Mouse (Mus musculus): ENCODE results near the gene Trub1. TPM values are rescaled to one million over a fixed set of nuclear protein-coding genes. Genes with fewer than 3 reads are reported as not detected.

The Trub1 gene
- polyA plus RNA-seq, 1 experiment from 2014 or later = 33.6 TPM

DNA sequence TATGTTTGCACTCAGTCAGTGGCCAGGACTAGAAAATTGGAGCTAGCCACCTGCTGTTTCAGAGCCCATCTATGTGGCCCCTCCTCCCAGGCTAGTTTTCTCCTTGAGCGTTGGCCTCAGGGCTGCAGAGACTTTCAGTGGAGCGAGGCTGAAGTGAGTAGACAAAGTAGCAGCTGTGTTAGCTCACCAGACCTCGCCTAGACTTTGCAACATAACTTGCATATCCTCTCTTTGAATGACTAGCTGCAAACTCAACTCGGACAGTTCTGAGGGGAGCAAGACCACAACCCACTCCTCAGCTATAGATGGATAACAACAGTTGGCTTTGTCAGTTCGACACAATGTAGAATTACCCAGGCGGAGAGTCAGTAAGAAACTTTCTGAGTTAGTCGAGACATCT is 81.5 kb downstream of the Trub1 start:
- Histone ChIP-seq H3K4me1 (peaks cover 26% of the 10 kb centered on the region), H3K4me2 (no peak overlapping the region), H3K9me3 (0 out of 2 replicates have a peak, but pooled peaks cover 3% of the 10 kb centered on the region), H3K9ac (no peak overlapping the region), H3K27ac (no peak overlapping the region), H3K27me3 (no peaks in the 10 kb centered on the region), H3K36me3 (no peaks in the 10 kb centered on the region), H3K4me3 (no peak overlapping the region)
- 60% methylated on average over 7 of the region's 7 CpGs for WGBS
- no peak for ATAC-seq (ENCODE audit: insufficient number of reproducible peaks, insufficient read depth, low FRiP score, low TSS enrichment, low read depth)

DNA sequence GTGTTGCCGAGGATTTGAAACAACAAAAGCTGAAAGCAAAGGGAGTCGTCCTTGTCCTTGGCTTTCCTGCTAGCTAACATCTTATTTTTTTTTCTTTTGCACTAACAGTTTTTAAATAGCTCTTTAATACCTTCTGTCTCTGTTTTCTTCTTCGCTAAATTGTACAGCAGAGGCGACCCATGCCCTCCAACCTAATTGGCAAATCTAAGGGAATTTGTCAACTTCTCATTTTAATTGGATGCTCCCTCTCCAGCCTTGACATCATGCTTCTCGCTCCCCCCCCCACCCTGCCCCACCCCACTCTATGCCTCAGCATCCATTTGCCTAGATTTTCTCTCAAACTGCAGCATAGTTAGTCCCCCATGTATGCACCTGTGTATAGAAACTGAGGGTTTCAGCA is 83.8 kb downstream of the Trub1 start:
- no peak overlapping the region for H3K27ac ChIP-seq
- no peak overlapping the region for H3K4me2 ChIP-seq
- peaks cover 26% of the 10 kb centered on the region for H3K4me1 ChIP-seq
- H3K36me3 ChIP-seq = no peaks in the 10 kb centered on the region
- ATAC-seq (ENCODE audit: insufficient number of reproducible peaks, insufficient read depth, low FRiP score, low TSS enrichment, low read depth) = no peak
- no peak overlapping the region for H3K9ac ChIP-seq
- 0 out of 2 replicates have a peak, but pooled peaks cover 3% of the 10 kb centered on the region for H3K9me3 ChIP-seq
- H3K27me3 ChIP-seq = no peaks in the 10 kb centered on the region
- WGBS = 30% methylated on average over 5 of the region's 5 CpGs
- no peak overlapping the region for H3K4me3 ChIP-seq

DNA sequence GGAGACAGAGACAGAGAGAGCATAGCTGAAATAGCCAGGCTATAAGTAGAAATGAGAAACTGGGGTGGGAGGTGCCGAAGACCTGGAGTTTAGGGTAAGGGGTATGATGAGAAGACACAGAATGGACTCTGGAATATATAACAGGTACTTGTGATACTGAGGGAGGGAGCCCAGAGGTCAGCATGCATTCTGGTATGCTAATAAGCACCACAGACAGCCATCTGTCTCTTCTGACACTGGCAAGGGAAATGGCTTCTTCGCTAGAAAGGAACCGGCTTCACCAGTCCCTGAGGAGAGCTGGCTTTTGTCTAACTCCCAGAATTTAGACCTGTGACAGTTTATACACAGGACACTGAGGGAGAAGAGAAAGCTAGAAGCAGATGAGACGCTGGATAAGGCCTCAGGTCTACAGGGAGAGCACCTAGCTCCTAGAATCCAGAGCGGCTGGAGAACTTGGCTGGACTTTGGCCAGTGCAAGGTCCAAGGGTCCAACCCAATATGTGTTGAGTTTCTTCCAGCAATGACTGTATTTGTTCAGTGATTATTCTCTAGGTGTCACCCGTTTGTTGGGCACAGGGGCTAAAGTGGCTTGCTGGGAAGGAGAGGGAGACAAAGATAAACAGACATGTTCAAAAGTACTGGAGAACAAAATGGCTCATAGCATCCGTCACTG is 84.9 kb downstream of the Trub1 start:
- no peak for ATAC-seq (ENCODE audit: insufficient number of reproducible peaks, insufficient read depth, low FRiP score, low TSS enrichment, low read depth)
- Histone ChIP-seq H3K9me3 (0 out of 2 replicates have a peak, but pooled peaks cover 3% of the 10 kb centered on the region), H3K4me3 (no peak overlapping the region), H3K4me2 (no peak overlapping the region), H3K4me1 (peaks cover 26% of the 10 kb centered on the region), H3K27me3 (no peaks in the 10 kb centered on the region), H3K27ac (no peak overlapping the region), H3K36me3 (no peaks in the 10 kb centered on the region), H3K9ac (no peak overlapping the region)
- WGBS = 75% methylated on average over 7 of the region's 7 CpGs

DNA sequence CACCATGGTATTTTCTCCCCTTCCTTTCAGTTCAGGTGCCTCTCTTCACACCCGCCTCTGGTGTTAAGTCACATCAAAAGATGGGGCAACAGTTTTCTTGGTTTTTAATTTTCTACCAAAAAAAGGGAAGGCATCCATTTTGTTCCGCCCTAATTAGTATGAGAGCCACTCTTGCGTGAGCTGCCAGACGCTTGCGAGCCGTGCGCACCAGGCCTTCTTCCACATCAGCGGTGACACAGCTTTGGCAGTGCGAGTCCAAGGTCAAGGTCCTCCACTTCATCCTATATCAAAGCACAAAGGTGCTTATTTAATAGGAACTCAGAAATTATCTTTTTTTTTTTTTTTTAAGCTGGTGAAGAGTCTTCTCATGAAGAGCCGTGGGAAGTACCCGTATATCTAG is 87.4 kb downstream of the Trub1 start:
- WGBS = 93% methylated on average over 11 of the region's 11 CpGs
- 0 out of 2 replicates have a peak, but pooled peaks cover under 1% of the 10 kb centered on the region for H3K9me3 ChIP-seq
- no peaks in the 10 kb centered on the region for H3K36me3 ChIP-seq
- H3K4me2 ChIP-seq = no peak overlapping the region
- no peak for ATAC-seq (ENCODE audit: insufficient number of reproducible peaks, insufficient read depth, low FRiP score, low TSS enrichment, low read depth)
- no peak overlapping the region for H3K27ac ChIP-seq
- H3K27me3 ChIP-seq = peaks cover 3% of the 10 kb centered on the region; the same call in 1 of the 2 replicates
- H3K4me1 ChIP-seq = peaks cover 40% of the 10 kb centered on the region
- H3K9ac ChIP-seq = no peak overlapping the region
- H3K4me3 ChIP-seq = no peak overlapping the region

Other genes with a start within 250 kb of the Trub1 start
- 33.3 and 36.0 TPM in 2 replicates for gene Ablim1, start 138.0 kb upstream of the Trub1 start, polyA plus RNA-seq (2015; fragmentation: Nextera tagmentation; extraction: Ambion mirVana)
- gene Fam160b1, start 92.2 kb upstream of the Trub1 start, polyA plus RNA-seq (2015; fragmentation: Nextera tagmentation; extraction: Ambion mirVana) = 15.2 and 16.6 TPM in 2 replicates
- gene Atrnl1, start 158.1 kb downstream of the Trub1 start, polyA plus RNA-seq (2015; fragmentation: Nextera tagmentation; extraction: Ambion mirVana) = 8.2 and 8.9 TPM in 2 replicates

Data from embryonic facial prominence, embryonic 13.5 days (tissue).